Mouse (Mus musculus) thymus, adult 2 months (tissue): ENCODE measurements around the gene E2f6. TPM values are rescaled to one million over a fixed set of nuclear protein-coding genes. Genes with fewer than 3 reads are reported as not detected.

ENCODE experiments used
- DNase-seq: peaks from one replicate; pipeline ENCODE4 v3.0.0; 2021
- H3K27ac ChIP-seq: fragments of 200-500 bp; 2 replicates; pipeline ENCODE4 v1.5.1; 2012; ENCODE audit warnings: low read length, control low read depth; ENCODE audit not compliant: control insufficient read depth, insufficient read depth
- H3K27me3 ChIP-seq: fragments of 200-500 bp; 2 replicates; pipeline ENCODE4 v1.6.1; 2012; ENCODE audit warnings: mild to moderate bottlenecking, low read length, moderate library complexity, mixed read lengths; ENCODE audit not compliant: control insufficient read depth, insufficient read depth
- H3K36me3 ChIP-seq: fragments of 200-500 bp; 2 replicates; pipeline ENCODE4 v1.6.1; 2012; ENCODE audit warnings: mild to moderate bottlenecking, low read length, moderate library complexity; ENCODE audit not compliant: control insufficient read depth, insufficient read depth
- H3K4me1 ChIP-seq: fragments of 200-500 bp; replicated peaks from 2 replicates; pipeline ENCODE4 v1.6.1; 2012; ENCODE audit warnings: low read length; ENCODE audit not compliant: control insufficient read depth, insufficient read depth
- H3K4me3 ChIP-seq: fragments of 200-500 bp; 2 replicates; pipeline ENCODE4 v1.5.1; 2012; ENCODE audit warnings: mild to moderate bottlenecking, low read length, control low read depth, moderate library complexity; ENCODE audit not compliant: control insufficient read depth, insufficient read depth
- CTCF ChIP-seq: fragments of 200-500 bp; IDR thresholded peaks from 2 replicates; pipeline ENCODE4 v1.5.1; 2012; ENCODE audit warnings: mild to moderate bottlenecking, control low read depth, low read length, moderate library complexity, borderline replicate concordance; ENCODE audit not compliant: control insufficient read depth, poor library complexity, insufficient read depth; ENCODE audit errors: extremely low read depth
- POLR2A ChIP-seq: fragments of 200-500 bp; IDR thresholded peaks from 2 replicates; pipeline ENCODE4 v1.6.1; 2012; ENCODE audit warnings: mild to moderate bottlenecking, low read length, control low read depth, moderate library complexity; ENCODE audit not compliant: control insufficient read depth, poor library complexity, insufficient read depth; ENCODE audit errors: extremely low read depth
- WGBS: fragments of 180-500 bp; shearing (Covaris S2); methylation state at CpG from one replicate; pipeline ENCODE4 v1.1.7; 2018; 5-methylcytosine and 5-hydroxymethylcytosine counted together
- polyA plus RNA-seq: library from polyadenylated mRNA; depleted of rRNA; stranded (reverse); fragments of >200 nt; gene quantifications from 2 replicates; pipeline ENCODE4 v1.2.3, GENCODE M21; 2012

Gene E2f6
- polyA plus RNA-seq, 1 experiment, result 19.9 TPM

GRCm38 (mm10) chr12:16799928-16800258 is 10.9 kb upstream of the E2f6 start:
- TF ChIP-seq POLR2A, result no peak
- TF ChIP-seq CTCF, result no peak
- H3K4me1 ChIP-seq, result no peaks in the 10 kb centered on the region; the same call in 1 of the 2 replicates
- no peaks in the 10 kb centered on the region for H3K36me3 ChIP-seq
- H3K27ac ChIP-seq, result no peak overlapping the region
- 51% methylated on average over 6 of the region's 6 CpGs for WGBS
- H3K4me3 ChIP-seq, result no peak overlapping the region
- H3K27me3 ChIP-seq, result peaks cover 12% of the 10 kb centered on the region; the same call in 1 of the 2 replicates
- no peak for DNase-seq

DNA sequence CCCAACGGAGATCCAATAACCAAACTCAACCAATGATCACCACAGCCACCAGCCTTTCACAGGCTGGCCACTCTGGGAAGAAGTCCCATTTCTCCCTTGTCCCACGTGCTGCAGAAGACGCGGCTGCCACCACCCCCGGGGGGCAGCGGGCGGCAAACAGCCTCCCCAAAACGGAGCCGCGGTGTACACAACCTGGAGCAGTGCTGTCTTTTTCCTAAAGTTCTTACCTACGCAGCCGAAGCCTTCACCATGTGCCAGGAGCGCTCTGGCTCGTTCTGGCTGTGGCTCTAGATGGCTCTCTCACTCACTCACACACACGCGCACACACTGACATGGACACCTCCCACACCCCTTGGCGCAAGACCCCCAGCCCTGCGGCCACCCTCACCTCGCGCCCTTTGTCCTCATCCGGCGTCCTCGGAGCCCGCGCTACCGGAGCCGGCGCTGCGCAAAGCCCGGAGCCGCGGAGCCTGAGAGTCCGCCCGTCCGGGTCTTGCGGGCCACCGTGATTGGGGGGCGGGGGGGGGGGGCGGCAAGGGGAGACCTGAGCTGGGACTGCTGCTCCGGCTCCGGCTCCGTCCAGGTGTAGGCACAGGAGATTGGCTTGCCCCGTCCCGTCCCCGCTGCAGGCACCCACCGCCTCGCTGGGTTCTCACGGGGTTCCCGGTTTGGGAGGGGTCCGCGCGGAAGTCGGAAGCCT is 10.4 kb upstream of the E2f6 start, which contains the start of gene Greb1:
Gene Greb1 (minus strand): TSS at position 628 of the 700 bp plus-strand sequence.
- Histone ChIP-seq H3K27me3 (peaks cover 12% of the 10 kb centered on the region; the same call in 1 of the 2 replicates), H3K36me3 (no peaks in the 10 kb centered on the region), H3K4me1 (no peaks in the 10 kb centered on the region; the same call in 1 of the 2 replicates), H3K4me3 (no peak within 1 kb of the TSS), H3K27ac (no peak within 1 kb of the TSS)
- no peak for DNase-seq
- WGBS, result 2% methylated on average over 52 of the region's 53 CpGs
- no peak for TF ChIP-seq CTCF
- no peak for TF ChIP-seq POLR2A

DNA sequence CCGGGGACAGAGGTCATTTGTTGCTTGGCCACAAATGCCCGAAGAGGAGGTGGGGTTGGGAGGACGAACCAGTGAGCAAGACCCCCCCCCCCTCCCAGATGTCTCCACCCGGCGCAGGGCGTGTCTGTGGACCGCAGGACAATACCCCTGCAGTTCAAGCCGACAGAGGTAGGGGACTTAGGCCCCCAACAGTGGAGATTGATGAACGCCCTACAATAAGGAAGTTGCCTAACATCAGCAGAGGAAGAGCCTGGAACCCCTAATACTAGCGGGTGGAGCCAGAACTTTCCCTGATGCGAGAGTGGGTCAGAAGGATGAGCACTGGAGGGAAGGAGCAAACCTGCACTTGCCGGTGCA is 9.8 kb upstream of the E2f6 start:
- no peaks in the 10 kb centered on the region; the same call in 1 of the 2 replicates for H3K4me1 ChIP-seq
- H3K27me3 ChIP-seq, result peaks cover 12% of the 10 kb centered on the region; the same call in 1 of the 2 replicates
- H3K27ac ChIP-seq, result no peak overlapping the region
- WGBS, result 4% methylated on average over 12 of the region's 12 CpGs
- no peak overlapping the region for H3K4me3 ChIP-seq
- no peak for TF ChIP-seq CTCF
- no peak for TF ChIP-seq POLR2A
- no peaks in the 10 kb centered on the region for H3K36me3 ChIP-seq
- no peak for DNase-seq

DNA sequence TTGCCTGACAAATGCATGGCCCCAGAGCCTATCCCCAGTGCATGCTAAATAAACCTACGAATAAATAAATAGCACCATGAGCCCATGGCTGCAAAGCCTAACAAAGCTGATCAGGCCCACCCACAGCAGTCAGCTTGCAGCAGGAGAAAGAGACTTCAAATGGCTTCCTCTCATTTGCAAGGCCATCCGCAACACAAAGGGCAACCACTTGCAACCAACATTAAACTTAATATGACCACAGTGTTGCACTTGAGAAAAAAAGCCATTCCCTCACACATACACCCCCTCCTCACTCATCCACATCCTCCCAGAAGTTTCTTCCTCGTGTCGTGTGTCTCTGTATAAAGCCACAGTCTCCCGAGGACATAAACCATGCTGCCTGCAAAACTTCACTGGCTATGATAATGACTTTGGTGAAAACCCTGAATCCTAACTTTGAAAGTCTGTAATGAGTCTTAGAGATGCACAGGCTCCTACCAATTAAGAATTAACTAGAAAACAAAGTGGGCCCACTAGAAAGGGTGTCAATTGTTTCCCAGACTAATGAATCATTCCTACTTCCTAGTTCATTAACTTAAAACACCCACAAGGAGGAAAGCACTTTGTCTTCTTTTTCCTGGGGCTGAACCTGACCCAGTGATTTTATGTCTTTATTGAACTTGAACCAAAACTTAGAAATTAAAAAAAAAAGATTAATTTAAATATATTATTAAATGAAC is 7.4 kb upstream of the E2f6 start:
- H3K27ac ChIP-seq, result no peak overlapping the region
- H3K4me1 ChIP-seq, result no peaks in the 10 kb centered on the region; the same call in 1 of the 2 replicates
- WGBS, result 73% methylated on average over 5 of the region's 5 CpGs
- H3K27me3 ChIP-seq, result peaks cover 12% of the 10 kb centered on the region; the same call in 1 of the 2 replicates
- no peaks in the 10 kb centered on the region for H3K36me3 ChIP-seq
- no peak for DNase-seq
- H3K4me3 ChIP-seq, result no peak overlapping the region
- TF ChIP-seq POLR2A, result no peak
- no peak for TF ChIP-seq CTCF

- Histone ChIP-seq H3K36me3 (no peaks in the 10 kb centered on the region), H3K4me1 (no peaks in the 10 kb centered on the region; the same call in 1 of the 2 replicates), H3K27ac (no peak overlapping the region), H3K4me3 (no peak overlapping the region), H3K27me3 (peaks cover 12% of the 10 kb centered on the region; the same call in 1 of the 2 replicates)
- 92% methylated on average over 5 of the region's 5 CpGs for WGBS
- no peak for TF ChIP-seq CTCF
- TF ChIP-seq POLR2A, result no peak
- DNase-seq, result no peak
Observed at GRCm38 (mm10) chr12:16803956-16804430, 6.8 kb upstream of the E2f6 start.

GRCm38 (mm10) chr12:16805511-16805910 is 5.3 kb upstream of the E2f6 start:
- WGBS, result 3% methylated on average over 5 of the region's 5 CpGs
- no peak overlapping the region for H3K4me3 ChIP-seq
- H3K27ac ChIP-seq, result no peak overlapping the region
- no peak for TF ChIP-seq CTCF
- no peak for TF ChIP-seq POLR2A
- no peaks in the 10 kb centered on the region for H3K36me3 ChIP-seq
- peaks cover 2% of the 10 kb centered on the region; the same call in 1 of the 2 replicates for H3K4me1 ChIP-seq
- DNase-seq, result peak; percentile 77
- H3K27me3 ChIP-seq, result 0 out of 2 replicates have a peak, but pooled peaks cover 5% of the 10 kb centered on the region

DNA sequence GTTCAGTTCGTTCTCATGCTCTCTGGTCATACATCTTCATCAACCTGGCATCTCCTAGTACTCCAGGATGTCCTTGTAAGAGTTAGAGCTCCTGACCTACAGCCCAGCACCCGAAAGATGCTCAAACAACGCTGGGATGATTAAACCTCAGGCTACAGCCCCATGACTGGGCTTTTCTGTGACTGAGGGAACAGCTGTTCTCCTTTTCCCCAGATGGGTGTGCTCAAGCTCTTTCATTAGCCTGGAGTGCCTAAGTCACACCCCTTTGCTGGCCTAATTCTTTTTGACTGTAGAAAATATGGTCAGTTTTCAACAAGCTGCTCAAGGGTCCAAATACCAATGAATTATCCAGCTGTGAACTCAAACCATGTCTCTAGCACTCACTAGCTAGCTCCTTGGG is 2.7 kb upstream of the E2f6 start:
- DNase-seq, result peak; percentile 9
- Histone ChIP-seq H3K36me3 (no peaks in the 10 kb centered on the region), H3K27me3 (no peaks in the 10 kb centered on the region), H3K4me3 (no peak overlapping the region), H3K27ac (no peak overlapping the region), H3K4me1 (peaks cover 7% of the 10 kb centered on the region)
- TF ChIP-seq POLR2A (no peak), CTCF (no peak)
- WGBS, result 39% methylated on average over 3 of the region's 3 CpGs
